Mouse (Mus musculus) myocyte (in vitro differentiated cells): Measurements from ENCODE around the gene Cblb. TPM values are rescaled to one million over a fixed set of nuclear protein-coding genes. Genes with fewer than 3 reads are reported as not detected.

Source experiments
- H3K27me3 ChIP-seq: one replicate; pipeline ENCODE4 v1.6.1; 2011; ENCODE audit not compliant: control insufficient read depth, insufficient read depth, insufficient read length
- H3K36me3 ChIP-seq: one replicate; pipeline ENCODE4 v1.6.1; 2011; ENCODE audit not compliant: control insufficient read depth, insufficient read depth
- H3K4me2 ChIP-seq: one replicate; pipeline ENCODE4 v1.6.1; 2011; ENCODE audit warnings: low read depth, control low read depth
- H3K4me3 ChIP-seq: one replicate; pipeline ENCODE4 v1.5.1; 2011; ENCODE audit warnings: mild to moderate bottlenecking, control low read depth, moderate library complexity
- H3K79me2 ChIP-seq: one replicate; pipeline ENCODE4 v1.6.1; 2011; ENCODE audit not compliant: control insufficient read depth, insufficient read depth
- H3ac ChIP-seq: one replicate; pipeline ENCODE4 v1.6.1; 2011; ENCODE audit not compliant: control insufficient read depth, insufficient read length
- CEBPB ChIP-seq: IDR thresholded peaks from 2 replicates; pipeline ENCODE4 v1.6.1; 2011; ENCODE audit warnings: mild to moderate bottlenecking, moderate library complexity; ENCODE audit not compliant: poor library complexity, insufficient read depth, severe bottlenecking
- E2F4 ChIP-seq: IDR thresholded peaks from one replicate; pipeline ENCODE4 v1.6.1; 2011; ENCODE audit warnings: mild to moderate bottlenecking, control low read depth, moderate library complexity; ENCODE audit not compliant: insufficient read depth
- MAX ChIP-seq: IDR thresholded peaks from one replicate; pipeline ENCODE4 v1.6.1; 2011; ENCODE audit warnings: low read depth, mild to moderate bottlenecking, control low read depth
- MYOD1 ChIP-seq, 3 experiments: IDR thresholded peaks; one replicate each; pipeline ENCODE4 v1.6.1; 2011; ENCODE audit warnings: control low read depth in 2 of 3, low read depth in 2 of 3, mild to moderate bottlenecking in 2 of 3, moderate library complexity in 1 of 3; ENCODE audit not compliant: insufficient read length in 2 of 3, control insufficient read depth in 1 of 3
- MYOG ChIP-seq, 3 experiments: IDR thresholded peaks; one replicate each; pipeline ENCODE4 v1.6.1; 2011; ENCODE audit warnings: control low read depth in 2 of 3, low read depth in 2 of 3, mild to moderate bottlenecking in 2 of 3; ENCODE audit not compliant: insufficient read length in 2 of 3, control insufficient read depth in 1 of 3, insufficient read depth in 1 of 3
- POLR2A ChIP-seq: IDR thresholded peaks from one replicate; pipeline ENCODE4 v1.6.1; 2011; ENCODE audit warnings: low read depth, mild to moderate bottlenecking, control low read depth, moderate library complexity; ENCODE audit not compliant: insufficient read length
- POLR2AphosphoS2 ChIP-seq: IDR thresholded peaks from one replicate; pipeline ENCODE4 v1.6.1; 2011; ENCODE audit warnings: low read depth, control low read depth; ENCODE audit not compliant: insufficient read length
- REST ChIP-seq: IDR thresholded peaks from one replicate; pipeline ENCODE4 v1.6.1; 2011; ENCODE audit warnings: mild to moderate bottlenecking, control low read depth, moderate library complexity; ENCODE audit not compliant: insufficient read depth, insufficient read length
- SRF ChIP-seq: IDR thresholded peaks from one replicate; pipeline ENCODE4 v1.6.1; 2011; ENCODE audit warnings: low read depth; ENCODE audit not compliant: control insufficient read depth, insufficient read length
- TCF12 ChIP-seq: IDR thresholded peaks from one replicate; pipeline ENCODE4 v1.6.1; 2011; ENCODE audit warnings: mild to moderate bottlenecking, control low read depth; ENCODE audit not compliant: poor library complexity, insufficient read depth, severe bottlenecking
- TCF3 ChIP-seq: IDR thresholded peaks from one replicate; pipeline ENCODE4 v1.6.1; 2011; ENCODE audit warnings: low read depth, control low read depth; ENCODE audit not compliant: insufficient read length
- USF1 ChIP-seq: IDR thresholded peaks from one replicate; pipeline ENCODE4 v1.6.1; 2011; ENCODE audit warnings: low read depth, mild to moderate bottlenecking, control low read depth, moderate library complexity
- polyA plus RNA-seq: library from polyadenylated mRNA; unstranded; fragments of >200 nt; fragmentation: generic; extraction: Trizol; gene quantifications from one replicate; pipeline ENCODE4 v1.2.1, GENCODE M21; 2012; ENCODE audit warnings: missing spikeins

Cblb gene
- polyA plus RNA-seq, 1 experiment: 7.7 TPM

- Histone ChIP-seq H3K79me2 (no peaks in the 10 kb centered on the region), H3K4me3 (no peak overlapping the region), H3ac (no peak overlapping the region), H3K36me3 (no peaks in the 10 kb centered on the region), H3K27me3 (no peaks in the 10 kb centered on the region), H3K4me2 (no peak overlapping the region)
- TF ChIP-seq REST: no peak
- no peak for TF ChIP-seq E2F4
- TF ChIP-seq MYOD1 (IDR thresholded peaks at IDR 0.05; ENCODE audit: control insufficient read depth in 1 of 3, insufficient read length in 2 of 3, low read depth in 2 of 3): no peak
- TF ChIP-seq USF1: no peak
Measured at GRCm38 (mm10) chr16:51989259-51989658, 41.8 kb upstream of the Cblb start.

DNA sequence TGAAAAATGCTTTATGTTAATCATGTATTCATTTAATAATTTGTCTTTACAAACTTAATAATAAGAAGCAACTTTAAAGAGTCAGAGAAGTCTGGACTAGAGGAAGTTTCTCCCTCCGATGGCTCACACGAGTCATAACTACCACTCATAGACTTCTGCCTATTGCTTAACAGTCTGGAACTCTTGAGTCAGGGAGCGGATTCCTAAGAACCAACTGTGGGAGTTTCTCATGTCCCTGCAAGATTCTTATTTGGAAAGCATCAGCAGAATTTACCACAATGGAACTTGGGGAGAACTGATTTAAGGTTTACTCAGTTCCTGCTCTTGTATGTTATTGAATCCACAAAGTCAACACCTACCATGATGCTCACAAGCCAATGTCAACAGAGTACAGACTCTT, 31.0 kb upstream of the Cblb start:
- H3ac ChIP-seq: no peak overlapping the region
- no peak for TF ChIP-seq USF1
- TF ChIP-seq CEBPB: peak; percentile 85
- H3K79me2 ChIP-seq: no peaks in the 10 kb centered on the region
- H3K36me3 ChIP-seq: no peaks in the 10 kb centered on the region
- H3K4me3 ChIP-seq: no peak overlapping the region
- no peaks in the 10 kb centered on the region for H3K27me3 ChIP-seq
- H3K4me2 ChIP-seq: no peak overlapping the region

DNA sequence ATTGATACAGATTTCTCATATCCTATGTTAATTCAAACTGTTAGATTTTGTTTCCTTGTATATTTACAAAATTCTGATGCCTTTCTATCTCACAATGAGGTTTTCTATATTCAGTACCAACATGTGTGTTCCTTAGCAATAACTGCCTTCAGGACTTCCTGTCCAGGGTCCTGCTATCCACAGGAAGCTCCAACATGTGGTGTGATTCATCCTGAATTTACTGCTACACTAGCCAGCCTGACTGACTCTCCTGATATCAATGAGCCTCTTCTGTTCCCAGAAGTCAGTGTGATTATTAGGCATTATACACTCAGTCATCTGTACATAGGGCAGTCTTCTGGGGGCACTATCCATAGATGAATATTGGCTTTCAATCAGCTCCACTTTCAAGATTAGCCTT, 30.2 kb upstream of the Cblb start:
- H3K36me3 ChIP-seq: no peaks in the 10 kb centered on the region
- H3K79me2 ChIP-seq: no peaks in the 10 kb centered on the region
- no peaks in the 10 kb centered on the region for H3K27me3 ChIP-seq
- no peak for TF ChIP-seq TCF12
- no peak for TF ChIP-seq USF1
- TF ChIP-seq MYOG (IDR thresholded peaks at IDR 0.05; ENCODE audit: control insufficient read depth in 1 of 3, insufficient read depth in 1 of 3, insufficient read length in 2 of 3, low read depth in 2 of 3): no peak
- no peak for TF ChIP-seq REST
- no peak overlapping the region for H3ac ChIP-seq
- H3K4me2 ChIP-seq: no peak overlapping the region
- no peak overlapping the region for H3K4me3 ChIP-seq

GRCm38 (mm10) chr16:52007006-52007405, 24.0 kb upstream of the Cblb start:
- H3K4me2 ChIP-seq: no peak overlapping the region
- no peak overlapping the region for H3K4me3 ChIP-seq
- H3K79me2 ChIP-seq: no peaks in the 10 kb centered on the region
- H3K27me3 ChIP-seq: no peaks in the 10 kb centered on the region
- H3ac ChIP-seq: no peak overlapping the region
- no peak for TF ChIP-seq CEBPB
- TF ChIP-seq MAX: no peak
- TF ChIP-seq SRF: no peak
- TF ChIP-seq MYOG (IDR thresholded peaks at IDR 0.05; ENCODE audit: control insufficient read depth in 1 of 3, insufficient read depth in 1 of 3, insufficient read length in 2 of 3, low read depth in 2 of 3): no peak
- TF ChIP-seq TCF3: no peak
- no peak for TF ChIP-seq POLR2A
- TF ChIP-seq TCF12: no peak
- no peak for TF ChIP-seq USF1
- TF ChIP-seq E2F4: no peak
- TF ChIP-seq MYOD1 (IDR thresholded peaks at IDR 0.05; ENCODE audit: control insufficient read depth in 1 of 3, insufficient read length in 2 of 3, low read depth in 2 of 3): no peak
- no peaks in the 10 kb centered on the region for H3K36me3 ChIP-seq

DNA sequence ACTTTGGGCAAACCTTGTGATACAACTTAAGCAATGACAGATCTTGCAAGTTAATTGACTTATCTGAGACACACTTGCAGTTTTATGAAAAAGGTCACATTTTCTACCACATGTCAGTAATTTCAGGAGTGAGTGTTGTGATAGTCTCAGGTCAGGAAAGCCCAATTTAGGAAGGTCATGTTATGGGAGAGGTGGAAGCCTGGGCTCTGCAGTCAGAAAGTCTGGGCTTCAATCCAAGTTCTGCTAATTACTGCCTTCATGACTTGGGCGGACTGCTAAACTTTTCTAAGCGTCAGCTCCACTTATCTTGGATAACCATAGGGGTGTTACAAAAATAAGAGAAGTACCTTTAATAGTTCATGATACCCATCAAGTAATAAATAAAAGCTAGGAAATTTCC, 22.6 kb upstream of the Cblb start:
- Histone ChIP-seq H3K36me3 (no peaks in the 10 kb centered on the region), H3ac (no peak overlapping the region), H3K79me2 (no peaks in the 10 kb centered on the region), H3K4me3 (no peak overlapping the region), H3K27me3 (no peaks in the 10 kb centered on the region), H3K4me2 (no peak overlapping the region)
- TF ChIP-seq USF1: no peak
- TF ChIP-seq POLR2AphosphoS2: no peak
- no peak for TF ChIP-seq TCF3
- TF ChIP-seq E2F4: no peak
- TF ChIP-seq MAX: no peak
- no peak for TF ChIP-seq REST
- TF ChIP-seq MYOG (IDR thresholded peaks at IDR 0.05; ENCODE audit: control insufficient read depth in 1 of 3, insufficient read depth in 1 of 3, insufficient read length in 2 of 3, low read depth in 2 of 3): no peak
- TF ChIP-seq CEBPB: no peak
- no peak for TF ChIP-seq SRF
- TF ChIP-seq TCF12: no peak
- TF ChIP-seq POLR2A: no peak
- no peak for TF ChIP-seq MYOD1 (IDR thresholded peaks at IDR 0.05; ENCODE audit: control insufficient read depth in 1 of 3, insufficient read length in 2 of 3, low read depth in 2 of 3)

DNA sequence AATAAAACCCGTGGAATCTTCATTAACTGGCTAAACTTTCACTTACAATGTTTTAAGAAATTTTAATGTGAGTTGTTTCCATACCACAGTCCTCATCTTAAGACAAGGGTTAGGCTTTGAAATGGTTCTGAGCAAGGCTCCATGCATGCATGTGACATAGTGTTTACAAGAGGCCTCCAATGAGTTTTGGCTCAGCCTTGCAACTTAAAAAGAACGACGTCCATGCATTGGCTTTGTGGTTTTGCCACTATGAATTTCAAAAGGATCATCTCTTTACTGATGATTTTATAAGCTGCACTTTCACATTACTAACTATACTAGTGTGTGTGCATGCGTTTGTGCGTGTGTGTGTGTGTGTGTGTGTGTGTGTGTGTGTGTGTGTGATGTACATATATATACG, 21.6 kb upstream of the Cblb start:
- no peak overlapping the region for H3K4me3 ChIP-seq
- TF ChIP-seq USF1 (no peak), E2F4 (no peak), MYOD1 (IDR thresholded peaks at IDR 0.05; ENCODE audit: control insufficient read depth in 1 of 3, insufficient read length in 2 of 3, low read depth in 2 of 3) (no peak), POLR2AphosphoS2 (no peak), REST (no peak), TCF3 (no peak)
- no peak overlapping the region for H3K4me2 ChIP-seq
- no peaks in the 10 kb centered on the region for H3K79me2 ChIP-seq
- no peaks in the 10 kb centered on the region for H3K27me3 ChIP-seq
- no peaks in the 10 kb centered on the region for H3K36me3 ChIP-seq
- no peak overlapping the region for H3ac ChIP-seq
